Mouse (Mus musculus): ENCODE data around the gene Htra3.

The Htra3 gene

DNA sequence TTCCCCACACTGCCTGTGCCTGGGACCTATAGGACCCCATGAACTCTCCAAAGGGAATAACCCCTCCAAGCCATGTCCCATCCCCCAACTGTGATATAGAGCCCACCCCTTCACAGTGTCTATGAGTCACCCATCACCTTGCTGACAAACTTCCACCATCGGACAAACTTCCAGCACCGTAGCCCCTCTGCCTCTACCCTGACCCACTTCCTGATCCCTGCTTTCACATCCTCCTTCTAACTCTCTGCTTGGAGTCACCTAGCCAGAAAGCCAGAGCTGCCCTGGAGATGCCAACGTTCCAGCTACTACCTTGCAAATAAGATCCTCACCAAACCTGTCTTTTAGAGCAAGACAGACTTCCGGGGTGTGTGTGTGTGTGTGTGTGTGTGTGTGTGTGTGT is 14.1 kb upstream of the Htra3 start:
- DNase-seq = no peak

DNA sequence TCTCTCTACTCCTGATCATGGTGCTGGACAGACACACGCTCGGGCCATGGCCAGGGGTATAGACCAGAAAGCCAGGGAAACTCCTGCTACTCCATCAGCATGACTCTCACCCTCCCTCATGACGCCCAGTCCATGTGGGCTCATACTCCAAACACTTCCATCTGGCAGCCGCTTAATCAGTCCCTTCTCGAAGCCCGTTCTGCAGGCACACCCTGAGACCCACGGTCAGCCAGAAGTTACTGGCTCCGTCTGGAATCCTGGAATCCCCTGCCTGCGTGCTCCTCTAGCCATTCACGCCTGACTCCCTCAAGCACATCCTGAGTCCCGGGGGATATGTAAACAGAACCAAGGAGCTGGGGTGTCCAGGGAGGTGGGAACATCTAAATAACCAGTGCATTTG is 11.7 kb upstream of the Htra3 start:
- DNase-seq = no peak

DNA sequence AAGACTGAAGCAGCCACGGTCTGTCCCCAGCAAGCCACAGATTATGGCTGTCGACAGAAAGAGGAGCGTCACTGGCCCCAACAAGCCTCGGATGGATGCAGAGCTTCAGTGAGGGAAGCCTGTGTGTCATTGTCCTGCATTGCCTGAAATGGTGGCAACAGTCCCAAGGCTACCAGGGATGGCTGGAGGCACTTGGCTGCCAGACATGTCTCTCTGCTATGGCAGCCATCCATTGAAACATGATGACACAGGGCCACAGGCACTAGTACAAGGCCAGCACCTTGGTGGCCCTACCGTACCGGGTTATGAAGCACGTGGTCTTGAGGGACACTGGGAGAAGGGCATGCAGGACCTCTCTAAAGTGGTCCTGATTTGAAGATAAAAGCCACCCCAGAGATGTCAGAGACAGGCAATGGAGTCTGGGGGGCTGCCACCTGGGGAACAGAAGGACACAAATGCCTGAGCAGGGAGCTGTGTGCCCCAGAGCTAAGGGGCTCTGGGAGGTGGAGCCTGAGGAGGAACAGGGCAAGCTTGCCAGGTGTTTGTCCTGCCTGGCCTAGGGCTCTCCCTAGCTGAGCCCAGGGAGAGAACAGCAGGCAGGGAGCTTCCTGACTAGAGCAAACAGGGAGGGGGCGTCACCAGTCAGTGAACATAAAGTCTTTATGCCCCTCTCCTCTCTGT is 11.0 kb upstream of the Htra3 start:
- DNase-seq = peak; percentile 74 to 76

DNA sequence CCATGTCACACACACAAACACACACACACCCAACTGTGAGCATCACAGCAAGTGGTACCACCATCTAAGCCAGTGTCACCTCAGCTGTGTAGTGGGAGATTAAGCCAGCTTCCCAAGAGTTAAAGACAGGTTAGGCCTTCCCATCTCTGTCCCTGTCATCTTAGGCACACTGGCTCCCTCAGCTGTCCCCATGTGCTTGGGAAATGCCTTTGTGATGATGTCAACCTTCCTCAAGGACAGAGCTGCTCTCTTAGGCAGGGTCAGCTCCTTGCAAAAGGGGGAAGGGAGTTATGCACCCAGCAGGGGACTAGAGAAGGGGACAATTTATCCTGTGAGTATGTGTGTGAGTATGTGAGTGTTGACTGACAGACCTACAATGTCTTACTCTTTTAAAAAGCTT is 9.8 kb upstream of the Htra3 start:
- no peak for DNase-seq

DNA sequence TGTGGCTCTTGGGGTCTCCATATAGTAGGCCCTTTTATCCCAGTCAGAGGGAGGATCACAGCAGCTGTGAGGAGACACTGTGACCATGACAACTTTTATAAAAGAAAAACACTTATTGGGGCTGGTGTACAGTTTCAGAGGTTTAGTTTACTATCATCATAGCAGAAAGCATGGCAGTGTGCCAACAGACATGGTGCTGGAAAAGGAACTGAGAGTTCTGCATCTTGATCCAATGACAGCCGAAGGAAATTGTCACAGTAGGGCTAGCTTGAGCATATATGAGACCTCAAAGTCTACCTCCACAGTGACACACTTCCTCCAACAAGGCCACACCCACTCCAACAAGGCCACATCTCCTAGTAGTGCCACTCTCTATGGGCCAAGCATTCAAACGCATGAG is 9.3 kb upstream of the Htra3 start:
- DNase-seq = peak in 1 of 2 experiments; percentile 34

DNA sequence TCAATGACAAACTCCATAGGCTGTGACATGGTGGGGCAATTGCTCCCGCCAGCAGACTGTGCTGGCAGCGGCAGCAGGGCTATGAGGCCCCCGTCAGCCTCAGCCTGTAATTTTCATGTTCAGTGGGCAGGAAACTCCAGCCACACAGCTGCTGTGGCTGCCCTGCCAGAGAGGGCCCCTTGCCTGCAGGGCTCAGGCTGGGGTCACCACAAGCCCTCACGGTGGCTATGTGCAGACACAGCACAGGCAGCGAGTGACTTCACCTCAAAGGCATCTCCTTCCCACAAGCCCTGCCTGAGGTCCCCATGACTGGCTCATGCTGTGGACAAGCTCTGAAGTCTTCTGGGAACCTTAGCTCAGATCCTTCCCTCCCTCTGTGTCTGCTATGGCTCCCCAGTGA is 7.5 kb upstream of the Htra3 start:
- DNase-seq = no peak

DNA sequence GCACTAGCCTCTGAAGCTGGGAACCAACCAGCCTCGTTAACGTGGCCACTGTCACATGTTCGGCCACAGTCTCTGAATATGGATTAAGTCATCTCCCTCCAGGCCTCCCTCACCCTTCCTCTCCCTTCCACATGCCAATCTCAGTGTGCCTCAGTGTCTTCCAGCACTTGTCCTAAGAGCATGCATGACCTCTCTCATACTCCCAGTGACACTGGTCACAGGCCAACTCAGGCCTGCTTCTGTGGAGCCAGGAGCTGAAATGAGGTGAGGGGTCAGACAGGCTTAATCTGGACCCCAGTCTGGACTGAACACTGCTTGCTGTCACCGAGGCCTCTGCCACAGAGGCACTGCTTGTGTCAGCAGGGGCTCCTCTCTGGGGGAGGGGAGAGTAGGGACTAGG is 6.8 kb upstream of the Htra3 start:
- no peak for DNase-seq

DNA sequence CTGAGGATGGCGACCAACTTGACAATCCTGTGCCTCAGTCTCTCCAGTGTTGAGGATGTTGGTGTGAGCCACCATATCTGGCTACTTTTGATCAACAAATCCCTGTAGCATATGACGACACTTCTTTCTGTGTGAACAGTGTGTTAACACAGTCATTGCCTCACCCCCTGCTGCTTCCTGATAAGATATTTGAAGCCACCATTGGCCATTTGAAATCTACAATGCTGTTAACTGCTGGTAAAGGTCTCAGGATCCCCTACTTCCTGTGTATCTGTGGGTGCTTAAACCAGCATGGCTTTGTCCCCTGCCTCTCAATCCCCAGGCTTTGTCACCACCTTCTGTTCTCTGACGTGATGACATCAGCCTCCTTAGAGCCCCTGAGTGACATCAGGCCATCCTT is 5.5 kb upstream of the Htra3 start:
- no peak for DNase-seq

DNA sequence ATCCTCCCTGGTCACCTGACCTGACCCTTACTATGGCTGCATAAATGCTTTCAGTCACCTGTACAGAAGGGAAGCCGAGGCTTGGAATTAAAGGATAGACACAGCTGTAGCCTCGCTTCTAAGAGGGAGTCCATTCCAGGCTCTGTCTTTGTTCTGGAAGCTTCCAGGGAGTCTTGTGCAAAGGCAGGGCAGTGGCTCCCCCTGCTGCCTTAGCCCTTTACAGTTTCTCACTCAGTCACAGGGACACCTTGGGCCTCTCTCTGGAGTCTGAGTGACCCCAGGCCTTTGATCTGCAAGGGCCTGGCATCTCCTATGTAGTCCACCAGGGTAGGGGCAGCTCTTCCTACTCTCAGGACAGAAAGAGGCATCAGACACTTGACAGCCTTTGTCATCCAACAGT is 1.4 kb upstream of the Htra3 start:
- peak in 1 of 2 experiments; percentile 44 for DNase-seq

DNA sequence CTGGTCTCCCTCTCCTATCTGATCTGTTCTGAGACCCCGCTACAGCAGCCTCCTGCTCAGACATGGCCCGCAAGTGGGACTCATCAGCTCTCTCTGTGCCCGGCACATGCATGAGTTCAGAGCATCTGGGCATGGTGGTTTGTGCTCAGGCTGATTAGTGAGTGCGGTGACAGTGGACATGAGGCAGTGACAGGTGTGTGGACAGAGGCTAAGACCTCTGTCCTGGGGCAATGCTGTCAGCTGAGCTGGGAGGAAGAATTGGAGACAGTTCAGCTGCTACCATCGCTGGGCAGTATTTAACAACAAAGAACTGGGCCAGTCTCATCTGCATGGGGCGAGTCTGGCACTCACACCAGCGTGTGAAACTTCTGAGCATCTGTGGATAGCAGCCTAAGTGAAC is 2.6 kb downstream of the Htra3 start:
- no peak for DNase-seq

DNA sequence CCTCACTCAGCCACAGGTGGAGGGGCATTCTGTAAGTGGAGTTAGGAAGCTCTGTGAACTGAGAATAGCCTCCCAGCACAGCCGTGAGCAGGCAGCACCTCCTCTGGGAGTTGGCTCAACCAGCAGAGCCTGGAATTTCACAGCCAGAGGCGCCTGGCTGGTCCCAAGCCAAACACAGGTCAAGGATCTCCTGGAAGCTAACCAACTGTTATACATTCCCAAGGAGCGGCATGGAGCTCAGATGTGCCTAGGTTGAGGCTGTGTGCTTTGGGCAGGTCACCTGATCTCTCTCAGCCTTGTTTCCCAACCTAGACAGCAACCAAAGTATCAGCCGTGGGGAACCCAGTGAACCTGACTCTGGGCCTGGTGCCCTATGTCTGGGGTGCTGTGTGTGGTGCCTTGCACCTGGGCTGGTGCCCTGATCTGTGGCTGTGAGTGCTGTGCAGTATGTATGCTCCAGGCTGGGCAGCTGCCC is 5.5 kb downstream of the Htra3 start:
- DNase-seq = no peak

DNA sequence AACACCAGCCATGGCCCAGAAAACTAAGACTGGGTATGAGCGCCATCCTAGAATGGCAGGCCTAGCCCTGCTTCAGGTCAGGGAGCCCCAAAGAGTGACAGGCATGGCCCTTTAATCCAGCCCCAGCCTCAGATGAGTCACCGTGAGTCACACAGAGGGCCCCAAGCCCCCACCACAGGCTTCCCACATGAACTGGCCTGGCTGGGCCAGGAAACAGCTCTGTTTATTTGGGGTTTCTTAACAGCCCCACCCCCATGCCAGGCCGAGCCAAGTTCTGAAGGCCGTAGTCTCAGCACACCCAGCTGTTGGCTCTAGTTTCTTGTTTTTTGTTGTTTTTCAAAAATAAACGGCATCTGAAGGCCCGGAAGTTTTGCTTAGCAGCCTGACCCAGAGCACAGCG is 6.5 kb downstream of the Htra3 start:
- DNase-seq = peak in 1 of 2 experiments; percentile 48

DNA sequence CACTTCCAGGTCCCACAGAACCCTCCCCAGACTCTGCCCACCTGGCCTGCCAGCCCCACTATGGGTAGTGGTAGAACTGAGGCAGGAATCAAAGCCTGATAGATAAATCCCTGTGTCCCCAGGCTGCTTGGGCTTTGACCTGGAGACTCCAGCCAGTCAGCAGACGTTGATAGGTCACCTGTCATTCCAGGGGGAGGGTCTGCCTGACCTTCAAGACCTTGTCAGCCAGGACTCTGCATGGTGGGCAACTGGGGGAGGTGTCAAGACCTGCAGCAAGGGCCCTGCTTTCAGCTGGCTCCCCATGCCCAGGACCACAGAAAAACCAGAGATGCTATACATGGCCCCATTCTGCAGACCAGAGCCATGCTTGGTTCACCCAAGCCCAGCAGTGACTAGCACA is 7.0 kb downstream of the Htra3 start:
- no peak for DNase-seq

DNA sequence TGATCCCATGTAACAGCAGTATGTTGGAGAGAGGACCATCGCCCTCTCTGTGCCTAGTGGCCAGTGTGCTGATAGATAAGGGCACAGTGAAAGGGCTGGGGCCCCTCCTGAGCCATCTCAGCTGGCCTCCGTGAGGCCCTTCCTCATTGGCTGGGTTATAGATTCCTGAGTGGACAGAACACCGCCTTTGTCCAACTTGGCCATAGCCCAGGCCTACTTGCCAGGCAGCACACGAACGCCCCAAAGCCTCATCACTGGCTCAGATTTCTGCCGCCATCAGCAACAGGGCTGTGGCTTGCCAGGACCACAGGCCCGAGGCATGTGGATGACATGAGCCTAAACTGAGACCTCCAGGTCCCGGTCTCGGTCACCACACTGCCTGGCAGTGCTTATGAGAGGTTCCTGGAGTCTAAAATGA is 8.1 kb downstream of the Htra3 start:
- DNase-seq = peak; percentile 79 to 80

DNA sequence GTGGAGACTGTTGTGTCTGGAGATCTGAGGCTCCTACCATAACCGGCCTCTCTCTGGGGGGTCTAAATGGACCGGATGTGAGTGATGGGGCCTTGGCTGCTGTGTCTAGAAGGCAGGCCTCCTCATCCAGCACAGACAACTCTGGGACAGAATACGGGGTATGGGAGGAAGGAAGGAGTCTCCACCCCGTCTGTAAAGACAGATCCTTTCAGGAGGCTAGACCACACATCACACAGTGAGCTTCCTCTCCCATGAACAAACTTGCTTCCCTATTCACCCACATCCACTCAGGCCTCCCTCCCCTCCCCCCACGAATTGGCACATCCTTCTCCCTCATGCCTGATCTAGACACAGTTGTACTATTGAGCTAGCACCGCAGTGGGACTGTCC is 9.2 kb downstream of the Htra3 start:
- peak in 1 of 2 experiments; percentile 45 for DNase-seq

DNA sequence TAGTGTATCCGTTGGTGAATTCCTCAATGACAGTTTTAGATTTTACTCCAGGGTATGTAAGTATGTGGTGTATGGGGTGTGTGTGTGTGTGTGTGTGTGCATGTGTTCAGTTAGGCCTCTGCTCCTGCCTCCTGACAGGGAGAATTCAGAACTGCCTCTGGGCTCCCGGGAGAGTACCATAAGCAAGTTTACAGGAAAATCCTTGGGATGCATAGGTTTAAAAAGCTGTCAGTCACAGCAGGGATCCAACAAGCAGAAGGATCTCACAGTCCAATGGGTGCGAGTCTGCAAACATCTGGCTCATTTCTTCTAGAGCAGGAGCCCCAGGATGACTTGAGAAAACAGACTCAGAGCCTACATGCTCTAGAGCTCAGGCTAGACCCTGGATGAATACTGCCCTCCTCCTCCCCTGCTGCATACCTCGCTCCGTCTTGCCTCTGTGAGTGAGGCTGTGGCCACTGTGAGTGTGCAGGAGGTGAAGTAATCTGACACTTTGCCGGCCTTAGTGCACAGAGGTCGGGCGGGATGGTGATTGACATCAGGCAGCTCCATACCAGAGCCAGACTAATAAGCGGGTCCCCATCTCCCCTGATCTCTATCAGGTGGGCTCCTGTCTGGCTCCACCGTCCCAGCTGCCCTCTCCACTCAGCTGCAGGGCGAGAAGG is 9.7 kb downstream of the Htra3 start:
- no peak for DNase-seq

DNA sequence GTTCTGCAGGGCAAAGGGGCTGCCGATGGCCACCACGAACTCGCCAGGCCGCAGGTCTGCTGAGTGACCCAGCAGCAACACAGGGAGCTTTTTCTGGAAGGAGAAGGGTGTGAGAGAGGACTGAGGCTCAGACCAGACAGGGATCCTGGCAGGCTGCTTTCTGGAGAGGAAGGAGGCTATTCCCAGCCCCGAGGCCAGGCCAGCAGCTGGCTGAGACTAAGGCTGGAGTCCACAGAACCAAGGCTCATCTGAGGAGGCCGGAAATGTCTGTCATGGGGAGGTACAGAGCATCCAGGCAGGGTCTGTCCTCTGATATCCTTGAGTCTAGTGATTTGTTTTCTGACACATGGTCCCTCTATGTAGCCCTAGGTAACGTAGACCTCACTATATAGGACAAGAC is 13.4 kb downstream of the Htra3 start:
- DNase-seq = no peak

DNA sequence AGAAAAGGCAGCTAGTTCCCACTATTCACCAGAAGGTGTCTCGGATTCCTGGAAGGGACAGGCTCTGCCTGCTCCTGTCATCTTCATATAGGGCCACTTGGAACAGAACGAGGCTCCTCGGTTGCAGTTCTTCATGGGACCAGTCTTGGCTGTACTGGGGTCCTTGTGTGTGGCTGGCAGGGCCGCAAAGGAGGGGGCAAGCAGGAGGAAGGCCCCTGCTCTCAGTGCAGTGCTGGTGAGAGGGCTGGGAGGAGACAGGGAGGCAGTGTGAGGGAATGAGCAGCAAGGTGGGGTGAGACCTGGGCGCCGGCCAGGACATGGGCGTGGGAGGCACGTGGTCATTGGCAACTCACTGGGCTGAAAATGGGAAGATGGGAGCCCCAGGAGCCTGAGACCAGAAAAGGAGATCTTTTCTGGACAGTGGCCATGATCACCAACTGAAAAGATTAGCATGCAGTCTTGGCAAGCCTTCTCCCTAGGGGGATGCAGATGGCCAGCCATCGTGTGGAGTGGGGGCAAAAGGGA is 17.5 kb downstream of the Htra3 start:
- DNase-seq = peak in 1 of 2 experiments; percentile 36

DNA sequence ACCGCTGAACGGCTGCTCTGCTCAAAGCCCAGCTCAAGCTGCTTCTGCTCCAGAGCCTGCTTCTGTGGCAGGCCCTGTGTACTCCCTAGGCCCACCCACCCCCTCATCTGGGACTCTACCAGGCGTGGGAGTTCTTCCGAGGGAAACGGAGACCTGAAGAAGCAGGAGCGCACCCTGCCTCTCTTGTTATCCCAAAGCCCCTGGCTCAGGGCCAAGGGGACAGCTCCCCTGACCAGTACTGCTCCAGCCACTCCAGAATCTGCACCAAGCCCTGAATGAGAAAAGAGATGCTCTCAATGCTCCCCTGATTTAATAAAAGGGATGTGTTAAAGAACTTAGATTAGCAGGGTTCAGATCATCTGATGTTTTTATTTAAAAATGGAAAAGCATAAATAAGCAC is 18.4 kb downstream of the Htra3 start:
- DNase-seq = no peak

DNA sequence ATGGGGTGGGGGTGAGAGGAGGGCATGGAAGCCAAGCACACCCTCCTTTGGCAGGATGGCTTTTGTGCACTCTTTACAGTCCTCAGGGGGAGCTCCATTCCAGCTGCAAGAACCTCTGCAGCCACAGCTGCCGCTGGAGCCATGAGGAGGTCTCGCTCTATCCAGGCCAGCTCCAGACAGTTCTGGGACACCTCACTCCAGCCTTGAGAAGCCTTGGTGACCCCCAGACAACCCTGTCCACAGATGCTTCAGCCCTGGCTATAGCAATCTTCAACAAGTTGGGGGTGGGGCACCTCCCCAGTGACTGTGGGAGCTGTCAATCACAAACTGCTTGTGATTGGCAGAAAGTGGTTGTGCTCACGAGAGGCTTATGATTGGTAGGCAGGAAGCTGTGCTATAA is 20.1 kb downstream of the Htra3 start:
- DNase-seq = no peak

DNA sequence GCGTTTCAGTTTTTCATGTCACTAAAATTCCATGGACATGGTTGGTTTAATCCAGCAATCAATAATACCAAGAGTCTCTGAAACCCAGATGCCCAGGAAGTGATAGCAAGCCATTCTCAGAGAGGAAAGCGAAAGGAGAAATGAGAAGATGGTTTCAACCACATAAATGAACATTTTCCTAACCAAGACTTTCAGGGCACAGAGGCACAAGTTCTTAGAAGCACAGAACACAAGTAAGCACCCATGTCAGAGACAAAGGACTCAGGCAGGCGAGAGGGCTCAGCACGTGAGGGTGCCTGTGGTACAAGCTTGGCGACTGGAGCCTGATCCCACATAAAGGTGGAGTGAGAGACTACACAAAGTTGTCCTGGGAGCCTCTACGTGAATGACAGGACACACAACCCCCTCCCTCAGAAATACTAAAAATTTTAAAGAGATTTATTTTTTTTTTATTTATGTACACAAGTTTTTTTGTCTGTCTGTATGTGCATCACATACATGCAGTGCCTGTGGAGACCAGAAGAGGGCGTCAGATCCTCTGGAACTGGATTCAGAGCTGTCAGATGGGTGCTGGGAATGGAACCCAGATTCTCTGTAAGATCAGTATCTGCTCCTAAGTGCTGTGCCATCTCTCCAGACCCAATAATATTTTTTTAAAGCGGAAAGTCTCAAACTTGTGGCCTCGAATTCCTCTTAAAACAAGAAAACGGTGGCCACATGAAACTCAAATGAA is 23.7 kb downstream of the Htra3 start:
- no peak for DNase-seq

DNA sequence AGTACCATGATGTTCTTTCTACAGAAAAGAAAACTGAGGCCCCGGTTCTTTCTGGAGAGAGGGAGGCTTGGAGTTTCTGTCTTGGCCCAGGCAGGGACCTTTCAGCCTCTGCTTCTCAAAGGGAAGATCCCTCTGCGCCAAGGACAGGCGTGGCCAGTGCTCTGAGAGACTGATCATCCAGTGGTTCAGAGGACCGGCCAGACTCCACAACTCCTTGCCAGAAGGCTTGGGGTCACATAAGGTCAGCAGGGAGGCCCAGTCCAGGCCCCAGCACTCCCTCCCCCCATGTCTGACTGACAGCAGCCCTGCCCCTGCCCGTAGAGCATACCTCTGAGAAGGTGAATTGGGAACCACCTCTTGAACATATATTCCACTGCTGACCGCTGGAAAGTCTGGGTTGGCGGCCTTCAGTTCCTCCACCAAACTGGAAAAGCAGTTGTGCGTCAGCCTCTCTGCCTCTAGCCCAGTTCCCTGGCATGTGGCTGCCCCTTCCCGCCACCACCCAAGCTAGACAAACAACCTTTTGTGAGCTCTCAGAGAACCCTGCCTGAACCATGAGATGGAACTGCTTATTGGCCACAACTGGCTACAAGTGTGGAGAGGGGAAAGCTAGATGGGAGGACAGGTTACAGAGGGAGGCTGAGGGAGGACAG is 25.7 kb downstream of the Htra3 start:
- DNase-seq = no peak

DNA sequence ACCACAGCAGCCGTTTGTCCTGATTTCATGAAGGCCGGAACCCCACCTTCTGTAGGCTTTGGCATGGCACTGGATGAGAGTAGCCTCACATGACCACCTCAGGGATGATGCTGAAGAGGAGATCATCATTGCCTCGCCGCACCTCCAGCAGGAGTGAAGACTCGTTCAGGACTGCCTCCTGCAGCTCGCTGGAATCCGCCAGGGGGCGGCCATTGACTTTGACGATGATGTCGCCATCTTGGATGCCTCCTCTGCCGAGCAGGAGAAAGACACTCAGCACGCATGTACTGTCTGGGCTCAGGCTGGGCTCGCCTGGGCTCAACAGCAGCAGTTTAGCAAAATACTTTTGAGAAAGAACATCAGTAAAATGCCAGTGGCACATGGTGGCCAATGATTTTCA is 26.7 kb downstream of the Htra3 start:
- DNase-seq = no peak

Measured in cerebellum, postnatal 14 days (tissue).